Mouse (Mus musculus) ES-E14 (cell line): ENCODE results near the gene Tcl1b3.

ENCODE experiments used
- MAFK ChIP-seq: IDR thresholded peaks from 2 replicates; pipeline ENCODE4 v1.6.1; 2014; ENCODE audit warnings: mild to moderate bottlenecking, low read depth, low read length, inconsistent platforms; ENCODE audit not compliant: insufficient read depth
- ZC3H11A ChIP-seq: IDR thresholded peaks from 2 replicates; pipeline ENCODE4 v1.6.1; 2012; ENCODE audit warnings: low read depth, mild to moderate bottlenecking, inconsistent platforms, low read length, borderline replicate concordance
- ZNF384 ChIP-seq: IDR thresholded peaks from 2 replicates; pipeline ENCODE4 v1.6.1; 2012; ENCODE audit warnings: low read depth, low read length, inconsistent platforms

DNA sequence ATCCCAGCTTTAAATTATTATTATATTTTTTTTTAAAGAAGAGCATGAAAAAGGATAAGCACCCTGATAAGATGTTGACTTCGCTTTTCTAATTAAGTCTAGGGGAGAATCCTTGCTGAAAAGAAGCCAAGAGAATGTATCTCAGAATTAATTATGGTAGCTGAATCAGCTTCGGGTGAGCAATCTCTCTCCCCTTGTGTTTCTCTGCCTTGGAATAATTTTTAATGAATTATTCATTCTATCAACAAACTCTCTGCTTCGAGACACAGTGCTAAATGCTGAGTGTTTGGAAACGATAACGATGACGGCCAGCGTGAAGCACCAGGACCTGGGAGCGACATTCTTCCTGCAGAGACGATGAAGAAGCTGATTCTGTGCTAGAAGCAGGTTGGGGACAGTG, 48.2 kb downstream of the Tcl1b3 start:
- TF ChIP-seq ZC3H11A (no peak), MAFK (no peak), ZNF384 (no peak)
